Mouse (Mus musculus) MEL (cell line): ENCODE data around the gene Pola1. TPM values are rescaled to one million over a fixed set of nuclear protein-coding genes. Genes with fewer than 3 reads are reported as not detected.

Source experiments
- DNase-seq: peaks from one replicate; pipeline ENCODE4 v3.0.0; 2011; ENCODE audit warnings: low read depth, low spot score
- H3K27ac ChIP-seq: 2 replicates; pipeline ENCODE4 v1.5.1; 2012; ENCODE audit warnings: low read depth, mild to moderate bottlenecking, control low read depth, low read length, moderate library complexity; ENCODE audit not compliant: control insufficient read depth
- H3K27me3 ChIP-seq, 2 experiments: fragments of 150-350 bp in 1 of 2; sonication (generic) in 1 of 2; 2 replicates each; pipeline ENCODE4 v1.6.1; 2012; ENCODE audit warnings: low read length in 2 of 2, mild to moderate bottlenecking in 2 of 2, improper control_type of control experiment in 1 of 2, moderate library complexity in 1 of 2; ENCODE audit not compliant: insufficient read depth in 2 of 2, control insufficient read depth in 1 of 2
- H3K36me3 ChIP-seq, 2 experiments: 2 replicates each; pipeline ENCODE4 v1.6.1; 2012 to 2014; ENCODE audit warnings: low read length in 2 of 2, improper control_type of control experiment in 1 of 2, inconsistent platforms in 1 of 2, mild to moderate bottlenecking in 1 of 2; ENCODE audit not compliant: insufficient read depth in 2 of 2, control insufficient read depth in 1 of 2
- H3K4me1 ChIP-seq, 2 experiments: fragments of 150-350 bp in 1 of 2; sonication (generic) in 1 of 2; 2 replicates each; pipeline ENCODE4 v1.6.1; 2012; ENCODE audit warnings: low read length in 2 of 2, improper control_type of control experiment in 1 of 2, mild to moderate bottlenecking in 1 of 2; ENCODE audit not compliant: insufficient read depth in 2 of 2, control insufficient read depth in 1 of 2
- H3K4me3 ChIP-seq, 2 experiments: fragments of 150-350 bp in 1 of 2; sonication (generic) in 1 of 2; 2 replicates each; pipeline ENCODE4 v1.5.1; 2012; ENCODE audit warnings: low read depth in 2 of 2, low read length in 2 of 2, mild to moderate bottlenecking in 2 of 2, moderate library complexity in 2 of 2, control low read depth in 1 of 2, improper control_type of control experiment in 1 of 2; ENCODE audit not compliant: control insufficient read depth in 1 of 2, insufficient read depth in 1 of 2
- H3K79me2 ChIP-seq: 2 replicates; pipeline ENCODE4 v1.6.1; 2012; ENCODE audit warnings: mild to moderate bottlenecking, low read length, moderate library complexity; ENCODE audit not compliant: control insufficient read depth, poor library complexity, insufficient read depth
- H3K9ac ChIP-seq: 2 replicates; pipeline ENCODE4 v1.6.1; 2012; ENCODE audit warnings: low read depth, mild to moderate bottlenecking, control low read depth, low read length, moderate library complexity; ENCODE audit not compliant: control insufficient read depth, poor library complexity, severe bottlenecking
- H3K9me3 ChIP-seq: fragments of 150-350 bp; sonication (generic); replicated peaks from 2 replicates; pipeline ENCODE4 v1.6.1; 2012; ENCODE audit warnings: mild to moderate bottlenecking, low read length, improper control_type of control experiment, moderate library complexity; ENCODE audit not compliant: insufficient read depth
- BHLHE40 ChIP-seq: IDR thresholded peaks from 2 replicates; pipeline ENCODE4 v1.6.1; 2012; ENCODE audit warnings: low read depth, mild to moderate bottlenecking, inconsistent platforms, low read length, improper control_type of control experiment, borderline replicate concordance
- CHD1 ChIP-seq: IDR thresholded peaks from 2 replicates; pipeline ENCODE4 v1.6.1; 2012; ENCODE audit warnings: low read depth, mild to moderate bottlenecking, inconsistent platforms, low read length, improper control_type of control experiment
- CHD2 ChIP-seq: IDR thresholded peaks from 2 replicates; pipeline ENCODE4 v1.6.1; 2011; ENCODE audit warnings: low read length, improper control_type of control experiment
- CTCF ChIP-seq, 3 experiments: IDR thresholded peaks in 2 of 3; conservative IDR thresholded peaks in 1 of 3; 2 replicates each; pipeline ENCODE4 v1.5.1; 2011 to 2012; ENCODE audit warnings: low read length in 3 of 3, low read depth in 2 of 3, mild to moderate bottlenecking in 2 of 3, improper control_type of control experiment in 1 of 3, inconsistent platforms in 1 of 3, mixed read lengths in 1 of 3, moderate library complexity in 1 of 3; ENCODE audit not compliant: control insufficient read depth in 1 of 3, insufficient read depth in 1 of 3, poor library complexity in 1 of 3, severe bottlenecking in 1 of 3
- E2F4 ChIP-seq: IDR thresholded peaks from 2 replicates; pipeline ENCODE4 v1.6.1; 2011; ENCODE audit warnings: low read depth, low read length, improper control_type of control experiment, borderline replicate concordance
- ELF1 ChIP-seq: IDR thresholded peaks from 2 replicates; pipeline ENCODE4 v1.6.1; 2014; ENCODE audit warnings: low read depth, mild to moderate bottlenecking, inconsistent platforms, low read length, improper control_type of control experiment, moderate library complexity
- ETS1 ChIP-seq: IDR thresholded peaks from 2 replicates; pipeline ENCODE4 v1.6.1; 2012; ENCODE audit warnings: low read depth, mild to moderate bottlenecking, inconsistent platforms, low read length, improper control_type of control experiment, moderate library complexity
- HCFC1 ChIP-seq: IDR thresholded peaks from 2 replicates; pipeline ENCODE4 v1.6.1; 2012; ENCODE audit warnings: low read depth, mild to moderate bottlenecking, inconsistent platforms, low read length, improper control_type of control experiment, moderate library complexity
- JUND ChIP-seq: IDR thresholded peaks from 2 replicates; pipeline ENCODE4 v1.6.1; 2011; ENCODE audit warnings: low read depth, mild to moderate bottlenecking, improper control_type of control experiment, low read length
- KAT2A ChIP-seq: conservative IDR thresholded peaks from 2 replicates; pipeline ENCODE4 v1.6.1; 2012; ENCODE audit warnings: low read depth, low read length, improper control_type of control experiment, inconsistent platforms
- MAZ ChIP-seq: IDR thresholded peaks from 2 replicates; pipeline ENCODE4 v1.6.1; 2012; ENCODE audit warnings: low read depth, mild to moderate bottlenecking, inconsistent platforms, low read length, improper control_type of control experiment
- MYC ChIP-seq: IDR thresholded peaks from 2 replicates; pipeline ENCODE4 v1.6.1; 2011; ENCODE audit warnings: low read depth, mild to moderate bottlenecking, low read length, improper control_type of control experiment, moderate library complexity
- NRF1 ChIP-seq: IDR thresholded peaks from 2 replicates; pipeline ENCODE4 v1.6.1; 2014; ENCODE audit warnings: low read depth, mild to moderate bottlenecking, inconsistent platforms, low read length, improper control_type of control experiment, moderate library complexity; ENCODE audit not compliant: poor library complexity, insufficient read depth, severe bottlenecking
- POLR2AphosphoS5 ChIP-seq: IDR thresholded peaks from 2 replicates; pipeline ENCODE4 v1.6.1; 2012; ENCODE audit warnings: low read depth, borderline replicate concordance, mild to moderate bottlenecking, inconsistent platforms, low read length, moderate library complexity, mixed read lengths
- RAD21 ChIP-seq: IDR thresholded peaks from 2 replicates; pipeline ENCODE4 v1.6.1; 2011; ENCODE audit warnings: mild to moderate bottlenecking, low read depth, low read length, improper control_type of control experiment
- SIN3A ChIP-seq: IDR thresholded peaks from 2 replicates; pipeline ENCODE4 v1.6.1; 2012; ENCODE audit warnings: low read length, improper control_type of control experiment, inconsistent platforms
- SMC3 ChIP-seq: IDR thresholded peaks from 2 replicates; pipeline ENCODE4 v1.6.1; 2011; ENCODE audit warnings: low read depth, low read length, improper control_type of control experiment
- TAL1 ChIP-seq: IDR thresholded peaks from 2 replicates; pipeline ENCODE4 v1.6.1; 2012; ENCODE audit warnings: mild to moderate bottlenecking, inconsistent platforms, low read length, moderate library complexity, mixed read lengths
- TBP ChIP-seq: IDR thresholded peaks from 2 replicates; pipeline ENCODE4 v1.8.0; 2011; ENCODE audit warnings: low read depth, low read length, improper control_type of control experiment
- TCF12 ChIP-seq: IDR thresholded peaks from 2 replicates; pipeline ENCODE4 v1.6.1; 2014; ENCODE audit warnings: low read depth, mild to moderate bottlenecking, inconsistent platforms, low read length, improper control_type of control experiment, moderate library complexity
- USF2 ChIP-seq, 2 experiments: IDR thresholded peaks; 2 replicates each; pipeline ENCODE4 v1.6.1; 2011 to 2012; ENCODE audit warnings: improper control_type of control experiment in 2 of 2, low read length in 2 of 2, borderline replicate concordance in 1 of 2, inconsistent platforms in 1 of 2, low read depth in 1 of 2, mild to moderate bottlenecking in 1 of 2; ENCODE audit not compliant: insufficient read depth in 1 of 2
- ZKSCAN1 ChIP-seq: IDR thresholded peaks from 2 replicates; pipeline ENCODE4 v1.6.1; 2012; ENCODE audit warnings: low read depth, mild to moderate bottlenecking, inconsistent platforms, low read length, improper control_type of control experiment, moderate library complexity
- ZNF384 ChIP-seq: IDR thresholded peaks from 2 replicates; pipeline ENCODE4 v1.6.1; 2012; ENCODE audit warnings: low read depth, mild to moderate bottlenecking, inconsistent platforms, low read length, improper control_type of control experiment
- polyA plus RNA-seq, 2 experiments: library from polyadenylated mRNA; stranded (reverse) in 1 of 2; unstranded in 1 of 2; fragments of >175 nt in 1 of 2; fragments of >200 nt in 1 of 2; gene quantifications; 2 replicates each; pipeline versions ENCODE4 v1.2.1 to v1.2.4; 2012; ENCODE audit warnings: low replicate concordance in 2 of 2, low read depth in 1 of 2; ENCODE audit not compliant: insufficient read length in 2 of 2, insufficient read depth in 1 of 2, missing spikeins in 1 of 2
- total RNA-seq: library from RNA; depleted of rRNA; stranded (reverse); fragments of 300-350 nt; gene quantifications from 2 replicates; pipeline ENCODE4 v1.2.3, GENCODE M21; 2012

The Pola1 gene
- total and polyA plus RNA-seq, 3 experiments, result 26.8 to 38.7 (median 36.1) TPM

DNA sequence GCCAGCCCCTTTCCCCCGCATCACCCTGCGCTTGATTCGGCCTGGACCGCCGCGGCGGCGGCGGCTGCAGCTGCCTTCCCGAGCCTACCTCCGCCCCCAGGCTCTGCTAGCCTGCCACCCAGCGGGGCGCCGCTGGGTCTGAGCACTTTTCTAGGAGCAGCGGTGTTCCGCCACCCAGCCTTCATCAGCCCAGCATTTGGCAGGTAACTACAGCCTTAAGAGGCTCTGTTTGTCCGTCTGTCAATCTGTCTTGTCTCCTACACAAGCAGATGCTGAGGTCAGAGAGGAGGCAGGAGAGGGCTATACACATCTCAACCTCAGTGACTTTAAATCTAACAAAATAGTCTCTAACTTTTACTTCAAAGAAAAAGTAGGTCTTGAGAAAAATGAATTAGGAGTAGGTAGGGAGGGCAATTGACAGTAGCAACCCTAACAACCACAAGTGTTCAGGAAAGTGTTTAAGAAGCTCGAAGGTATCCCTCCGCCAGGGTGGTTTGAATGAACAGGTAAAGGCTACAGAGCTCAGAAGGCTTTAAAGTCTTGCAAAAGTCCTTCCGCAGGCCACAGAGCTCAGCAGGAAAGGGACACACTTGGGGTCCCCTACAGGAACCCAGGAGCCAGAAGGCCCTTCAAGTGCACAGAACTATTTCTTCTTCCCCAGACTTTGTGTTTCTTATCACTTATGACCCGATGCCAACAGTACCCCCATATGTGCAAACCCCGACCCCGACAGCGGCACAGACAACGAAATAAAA is 337.0 kb downstream of the Pola1 start:
- Histone ChIP-seq H3K4me3 (no peak overlapping the region), H3K9ac (no peak overlapping the region), H3K79me2 (no peaks in the 10 kb centered on the region), H3K27ac (no peak overlapping the region), H3K4me1 (no peaks in the 10 kb centered on the region), H3K36me3 (no peaks in the 10 kb centered on the region), H3K27me3 (no peaks in the 10 kb centered on the region), H3K9me3 (no peaks in the 10 kb centered on the region)
- TF ChIP-seq CHD1 (no peak), TAL1 (no peak), ZNF384 (no peak), CHD2 (no peak), ZKSCAN1 (no peak), TBP (no peak), CTCF (IDR thresholded peaks at IDR 0.05 in 2 of 3, conservative IDR thresholded peaks at IDR 0.05 in 1 of 3; ENCODE audit: control insufficient read depth in 1 of 3, insufficient read depth in 1 of 3, low read depth in 2 of 3, low read length in 3 of 3, poor library complexity in 1 of 3, severe bottlenecking in 1 of 3) (no peak), TCF12 (no peak), KAT2A (no peak), NRF1 (no peak), MAZ (no peak), ETS1 (no peak), POLR2AphosphoS5 (no peak), E2F4 (no peak), ELF1 (no peak), USF2 (IDR thresholded peaks at IDR 0.05; ENCODE audit: borderline replicate concordance in 1 of 2, insufficient read depth in 1 of 2, low read depth in 1 of 2, low read length in 2 of 2) (no peak), RAD21 (no peak), SIN3A (no peak), BHLHE40 (no peak), JUND (no peak)
- no peak for DNase-seq

DNA sequence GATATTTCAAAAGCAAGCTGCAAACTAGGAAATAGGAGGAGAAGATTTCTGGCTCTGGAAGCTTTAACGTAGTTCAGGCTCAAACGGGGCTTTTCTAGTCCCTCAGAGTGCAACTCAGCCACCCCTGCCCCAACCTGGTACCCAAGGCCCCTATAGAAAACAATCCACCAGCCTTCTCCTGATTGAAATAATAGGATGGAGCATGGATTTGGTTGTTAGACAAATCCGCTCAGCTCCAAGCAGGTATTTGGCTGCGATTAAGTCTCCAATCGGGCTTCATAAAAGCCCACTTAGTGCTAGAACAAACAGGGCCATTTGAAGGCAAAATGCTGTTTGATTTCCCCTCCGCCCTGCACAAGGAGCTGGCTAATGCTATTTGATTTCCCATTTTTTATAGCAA is 339.9 kb downstream of the Pola1 start:
- Histone ChIP-seq H3K4me1 (no peaks in the 10 kb centered on the region), H3K27me3 (no peaks in the 10 kb centered on the region), H3K36me3 (no peaks in the 10 kb centered on the region), H3K9ac (no peak overlapping the region), H3K27ac (no peak overlapping the region), H3K4me3 (no peak overlapping the region), H3K79me2 (no peaks in the 10 kb centered on the region), H3K9me3 (no peaks in the 10 kb centered on the region)
- no peak for TF ChIP-seq NRF1
- TF ChIP-seq MYC, result no peak
- TF ChIP-seq SMC3, result no peak
- TF ChIP-seq TBP, result no peak
- no peak for TF ChIP-seq HCFC1
- no peak for DNase-seq
